Mouse (Mus musculus): ENCODE measurements around the gene H2-T24. TPM values are rescaled to one million over a fixed set of nuclear protein-coding genes. Genes with fewer than 3 reads are reported as not detected.
"Not testable (repeated sequence)": the region's sequence is repeated elsewhere in the genome, so short reads cannot be mapped to it uniquely, and the experiment has no call there.

H2-T24 gene
- total RNA-seq (2021) (1 to 10 TPM; 6.6 to 8.2 TPM), polyA plus RNA-seq (2012; rRNA removed) (3.6 and 3.7 TPM in 2 replicates)
- long read RNA-seq, partial matches to known transcripts = 1 of 2 reads
- long read RNA-seq, other reads (novel, unspliced or antisense) = 1 of 2 reads

DNA sequence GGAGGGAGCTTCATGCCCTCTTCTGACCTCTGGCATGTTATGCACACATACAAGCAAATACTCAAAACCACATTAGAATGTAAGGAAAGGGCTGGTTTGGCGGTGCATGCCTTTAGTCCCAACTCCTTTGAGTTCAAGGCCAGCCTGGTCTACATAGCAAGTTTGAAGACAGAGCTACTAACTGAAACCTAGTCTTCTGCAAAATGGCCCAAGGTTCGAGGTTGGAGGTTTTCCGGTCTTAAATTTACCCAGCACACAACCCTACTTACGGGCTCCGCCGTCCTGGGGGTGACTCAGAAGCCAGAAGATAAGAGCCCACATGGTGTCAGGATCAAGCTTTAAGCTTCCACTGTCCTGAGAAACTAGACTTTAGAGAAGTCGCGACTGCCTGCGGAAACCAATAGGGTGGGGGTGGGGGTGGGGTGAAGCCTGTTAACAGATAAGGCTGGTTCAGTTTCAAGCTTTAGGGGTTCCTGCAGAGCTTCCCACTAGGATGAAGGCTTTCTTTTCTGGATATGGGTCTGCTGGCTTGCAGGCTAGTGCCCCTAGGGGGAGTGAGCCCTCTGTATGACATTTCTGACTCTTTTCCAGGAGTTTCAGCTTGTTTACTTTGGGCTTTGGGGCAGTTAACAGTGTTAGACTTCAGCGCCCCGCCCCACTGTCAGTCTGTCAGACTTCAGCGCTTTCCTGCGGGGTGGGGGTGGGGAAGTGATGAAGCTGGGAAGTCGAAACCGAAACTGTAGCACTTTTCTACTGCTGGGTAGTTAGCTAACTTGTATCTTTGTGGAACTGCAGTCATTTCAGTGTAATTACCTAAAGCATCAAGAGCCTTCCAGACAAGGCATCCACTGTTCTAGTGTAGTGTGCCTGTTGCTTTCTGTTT, at the start of gene H2-T24:
TSS of gene H2-T24 (minus strand) at position 370 of the 883 bp plus-strand sequence.
- peak; percentile 81 for DNase-seq

DNA sequence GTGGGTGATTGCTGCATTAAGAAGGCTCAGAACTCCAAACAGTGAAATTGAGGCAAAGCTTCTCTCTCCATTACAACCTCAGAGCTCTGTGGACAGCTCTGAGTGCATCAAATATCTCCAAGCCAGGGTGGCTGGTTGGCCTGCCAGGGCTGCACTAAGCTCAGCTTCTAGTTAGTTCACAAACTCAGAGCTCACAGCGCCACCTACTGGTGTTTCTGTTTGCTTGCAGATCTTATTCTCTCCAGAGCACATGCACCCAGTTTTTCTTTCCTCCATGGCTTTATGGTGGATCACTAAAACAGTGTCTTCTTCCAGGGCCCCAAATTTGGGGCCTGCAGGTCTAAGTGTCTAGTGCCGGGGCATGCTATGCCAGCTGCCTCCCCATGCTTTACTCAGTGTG, 40.5 kb upstream of the H2-T24 start:
- peak; percentile 85 for DNase-seq

DNA sequence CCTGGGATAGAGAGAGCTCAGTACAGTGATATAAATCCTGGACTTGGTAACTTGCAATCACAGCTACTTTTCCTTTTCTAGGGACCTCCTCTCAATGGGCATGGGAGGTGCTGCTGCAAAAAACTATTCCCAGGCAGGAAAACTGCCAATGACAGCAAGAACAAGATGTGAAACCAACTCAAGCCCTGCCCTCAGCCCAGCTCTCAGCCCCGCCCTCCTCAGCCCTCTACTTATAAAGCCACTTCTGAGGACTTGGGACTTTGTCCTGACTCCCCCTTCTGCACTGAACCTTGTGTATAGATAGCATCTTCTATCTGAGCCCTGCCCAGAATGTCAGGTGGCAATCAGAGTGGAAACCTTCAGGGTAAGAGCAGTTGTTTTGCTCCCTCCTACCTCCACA, 38.0 kb upstream of the H2-T24 start, which contains the start of gene Gm11127:
TSS of gene Gm11127 (minus strand) at position 10 of the 400 bp plus-strand sequence.
- DNase-seq = not testable (repeated sequence)

DNA sequence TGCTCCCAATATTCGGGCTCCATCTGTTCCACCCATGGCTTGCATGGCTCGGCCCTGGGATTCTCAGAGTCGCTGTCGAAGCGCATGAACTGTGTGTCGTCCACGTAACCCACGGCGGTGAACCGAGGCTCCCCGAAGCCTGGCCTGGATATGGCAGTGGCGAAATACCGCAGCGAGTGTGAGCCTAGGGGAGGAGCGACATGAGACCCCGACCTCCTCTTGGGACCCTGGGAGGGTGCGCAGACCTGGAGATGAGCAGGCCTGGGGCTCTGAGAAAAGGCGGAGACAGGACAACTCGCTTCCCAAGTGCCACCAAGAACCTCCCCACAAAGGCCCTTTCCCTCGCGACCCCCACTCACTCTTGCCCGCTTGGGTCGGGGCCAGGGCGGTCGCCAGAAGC, 37.6 kb upstream of the H2-T24 start:
- not testable (repeated sequence) for DNase-seq

DNA sequence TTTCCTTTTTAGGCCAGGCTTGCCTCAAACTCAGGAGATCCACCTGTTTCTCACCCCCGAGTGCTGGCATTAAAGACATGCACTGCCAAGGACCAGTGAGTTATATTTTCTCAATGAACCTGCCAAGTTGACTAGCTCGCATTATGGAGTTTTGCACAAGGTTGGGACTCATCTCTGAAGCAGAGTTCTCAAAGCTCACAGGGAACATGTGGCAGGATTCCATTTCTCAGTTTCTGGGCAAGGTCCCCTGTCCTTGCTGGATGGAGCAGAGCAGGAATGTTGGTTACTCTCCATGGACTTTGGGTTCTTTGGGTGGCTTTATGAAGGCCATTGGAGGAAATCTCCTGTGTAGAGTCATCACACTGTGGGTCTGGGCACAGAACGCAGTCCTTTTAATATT, 22.9 kb upstream of the H2-T24 start:
- no peak for DNase-seq

DNA sequence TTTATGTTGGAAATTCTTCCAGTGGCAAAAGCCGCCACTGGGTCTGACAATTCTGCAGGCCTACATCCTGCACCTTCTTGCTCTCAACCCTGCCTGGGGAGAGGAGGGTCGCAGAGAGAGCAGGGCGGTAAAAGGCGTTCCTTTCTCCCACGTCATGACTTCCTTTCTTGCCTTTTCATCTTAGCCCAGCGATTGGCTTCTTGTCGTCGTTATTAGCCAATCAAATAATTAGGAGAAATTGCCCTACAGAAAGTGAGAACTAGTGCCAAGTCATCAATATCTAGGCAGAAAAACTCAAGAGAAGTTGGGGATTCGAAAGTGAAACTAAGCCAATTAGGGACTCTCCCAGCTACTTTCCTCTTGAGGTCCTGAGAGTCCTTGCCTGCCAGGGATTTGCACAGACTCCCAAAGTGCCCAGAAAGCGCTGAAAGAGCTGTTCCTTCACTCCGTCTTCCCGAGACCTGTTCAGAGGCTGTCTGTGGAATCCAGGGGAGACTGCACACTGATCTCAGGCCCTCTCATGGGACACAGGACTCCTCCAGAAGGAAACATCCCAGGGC, 22.3 kb upstream of the H2-T24 start, which contains the start of the genes H2-T22 and Gm6034:
TSS of gene H2-T22 (minus strand) at position 138 of the 560 bp plus-strand sequence.
TSS of gene Gm6034 (plus strand) at position 352 of the 560 bp plus-strand sequence.
- peak; percentile 87 for DNase-seq

DNA sequence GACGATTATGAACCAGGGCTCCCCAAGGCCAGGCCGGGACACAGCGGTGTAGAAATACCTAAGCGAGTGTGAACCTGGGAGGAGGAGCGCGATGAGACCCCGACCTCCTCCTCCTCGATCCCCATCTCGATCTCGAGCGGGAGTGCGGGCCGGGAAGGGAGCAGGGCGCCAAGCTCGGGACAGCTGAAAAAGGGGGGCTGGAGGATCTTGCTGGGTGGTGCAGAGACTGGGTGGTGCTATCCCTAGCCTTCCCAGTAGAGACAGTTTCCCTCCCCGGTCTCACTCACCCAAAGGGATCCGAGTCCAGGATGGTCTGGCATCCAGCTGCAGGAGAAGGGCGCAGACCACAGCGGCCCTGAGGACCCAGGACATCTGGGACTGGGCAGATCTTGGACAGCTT, 21.7 kb upstream of the H2-T24 start:
- DNase-seq = peak; percentile 45

DNA sequence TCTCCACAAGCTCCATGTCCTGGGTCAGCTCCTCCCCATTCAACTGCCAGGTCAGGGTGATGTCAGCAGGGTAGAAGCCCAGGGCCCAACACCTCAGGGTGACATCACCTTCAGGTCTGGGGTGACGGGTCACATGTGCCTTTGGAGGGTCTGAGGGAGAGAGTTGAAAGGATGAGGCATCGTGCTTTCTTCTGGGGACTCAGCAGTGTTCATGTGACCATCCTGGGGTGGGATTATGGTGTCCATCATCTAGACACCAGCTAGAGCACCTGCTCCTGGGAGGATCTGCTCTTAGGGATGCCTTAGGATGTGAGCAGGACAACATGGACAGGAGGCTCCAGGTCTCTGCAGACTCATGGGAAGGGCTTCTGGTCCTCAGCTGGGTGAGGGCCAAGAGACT, 20.2 kb upstream of the H2-T24 start:
- DNase-seq = not testable (repeated sequence)

DNA sequence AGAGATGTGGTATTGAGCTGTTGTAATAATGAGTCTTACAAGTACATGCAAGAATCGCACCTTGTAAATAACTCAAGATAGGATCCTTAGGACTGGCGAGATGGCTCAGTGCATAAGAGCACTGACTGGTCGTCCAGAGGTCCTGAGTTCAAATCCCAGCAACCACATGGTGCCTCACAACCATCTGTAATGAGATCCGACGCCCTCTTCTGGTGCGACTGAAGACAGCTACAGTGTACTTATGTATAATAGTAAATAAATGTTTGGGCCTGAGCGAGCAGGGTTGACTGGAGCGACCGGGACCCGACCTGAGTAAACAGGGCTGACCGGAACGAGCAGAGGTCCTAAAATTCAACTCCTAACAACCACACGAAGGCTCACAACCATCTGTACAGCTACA, 15.8 kb upstream of the H2-T24 start:
- DNase-seq = not testable (repeated sequence)

DNA sequence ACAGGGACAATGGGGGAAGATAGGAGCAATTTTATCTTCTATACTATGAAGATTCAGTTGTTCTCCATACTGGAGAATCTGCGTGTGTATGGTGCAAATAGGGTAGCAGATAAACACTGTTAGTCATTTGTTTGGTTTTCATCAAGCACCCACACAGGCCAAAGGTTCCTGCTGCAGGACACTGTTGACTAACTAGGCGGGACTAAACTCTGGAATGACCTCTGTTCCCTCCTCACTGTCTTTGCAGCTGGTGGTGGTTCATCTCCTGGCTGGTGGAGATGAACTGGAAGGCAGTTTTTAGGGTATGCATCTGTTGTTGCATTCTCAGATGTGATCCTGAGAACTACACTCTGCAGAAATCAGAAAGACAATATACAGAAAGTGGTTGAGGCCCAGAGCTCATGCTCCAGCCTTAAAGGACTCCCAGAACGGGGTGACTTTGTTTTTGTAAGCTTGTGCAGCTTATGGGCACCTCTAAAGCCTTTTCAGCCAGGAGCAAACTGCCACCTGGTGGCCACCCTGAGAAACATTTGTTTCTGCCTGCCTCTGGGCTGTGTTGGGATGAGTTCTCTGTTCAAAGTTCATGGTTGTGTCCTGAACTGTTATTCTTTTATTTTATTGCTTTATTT, 14.8 kb upstream of the H2-T24 start:
- DNase-seq = peak; percentile 74

DNA sequence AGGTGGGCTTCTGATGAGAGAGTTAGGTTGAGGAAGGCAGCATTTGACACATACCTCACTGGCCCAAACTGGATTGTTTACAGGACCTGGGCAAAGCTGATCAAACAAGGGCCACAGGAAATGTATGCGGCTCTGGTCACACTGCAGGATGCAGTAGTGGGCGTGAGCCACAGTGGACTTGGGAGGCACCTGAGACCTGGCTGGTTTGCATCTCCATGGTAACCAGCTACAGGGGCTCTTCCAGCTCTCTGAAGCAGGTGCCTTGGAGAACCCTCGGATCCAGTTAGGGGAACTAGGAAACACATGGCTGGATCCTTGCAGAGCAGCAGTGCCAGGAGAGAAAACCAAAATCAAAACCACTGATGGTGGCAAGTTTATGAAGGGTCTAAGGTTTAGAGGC, 14.2 kb upstream of the H2-T24 start:
- not testable (repeated sequence) for DNase-seq

DNA sequence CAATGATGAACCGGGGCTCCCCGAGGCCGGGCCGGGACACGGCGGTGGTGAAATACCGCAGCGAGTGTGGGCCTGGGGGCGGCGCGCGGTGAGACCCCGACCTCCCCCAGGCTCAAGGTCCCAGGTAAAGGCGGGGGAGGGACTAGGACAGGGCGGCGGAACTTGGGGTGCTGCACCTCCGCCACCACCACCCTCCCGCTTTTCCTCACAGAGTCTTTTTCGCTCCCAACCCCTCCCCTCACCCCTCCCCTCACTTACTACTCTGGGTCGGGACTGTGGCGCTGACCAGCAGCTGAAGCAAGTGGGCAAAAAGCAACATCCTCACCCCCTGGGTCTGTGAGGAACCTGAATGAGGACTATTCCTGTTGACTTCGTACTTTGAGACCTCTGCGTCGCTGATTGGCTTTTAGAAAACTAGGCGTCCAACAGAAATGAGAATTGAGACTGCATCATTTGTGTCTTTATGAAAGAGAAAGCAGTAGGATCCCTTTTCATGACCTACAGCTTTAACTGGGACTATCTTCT, 12.1 kb upstream of the H2-T24 start, which contains the start of gene H2-T23:
TSS of gene H2-T23 (minus strand) at position 505 of the 525 bp plus-strand sequence.
- DNase-seq = peak; percentile 77

DNA sequence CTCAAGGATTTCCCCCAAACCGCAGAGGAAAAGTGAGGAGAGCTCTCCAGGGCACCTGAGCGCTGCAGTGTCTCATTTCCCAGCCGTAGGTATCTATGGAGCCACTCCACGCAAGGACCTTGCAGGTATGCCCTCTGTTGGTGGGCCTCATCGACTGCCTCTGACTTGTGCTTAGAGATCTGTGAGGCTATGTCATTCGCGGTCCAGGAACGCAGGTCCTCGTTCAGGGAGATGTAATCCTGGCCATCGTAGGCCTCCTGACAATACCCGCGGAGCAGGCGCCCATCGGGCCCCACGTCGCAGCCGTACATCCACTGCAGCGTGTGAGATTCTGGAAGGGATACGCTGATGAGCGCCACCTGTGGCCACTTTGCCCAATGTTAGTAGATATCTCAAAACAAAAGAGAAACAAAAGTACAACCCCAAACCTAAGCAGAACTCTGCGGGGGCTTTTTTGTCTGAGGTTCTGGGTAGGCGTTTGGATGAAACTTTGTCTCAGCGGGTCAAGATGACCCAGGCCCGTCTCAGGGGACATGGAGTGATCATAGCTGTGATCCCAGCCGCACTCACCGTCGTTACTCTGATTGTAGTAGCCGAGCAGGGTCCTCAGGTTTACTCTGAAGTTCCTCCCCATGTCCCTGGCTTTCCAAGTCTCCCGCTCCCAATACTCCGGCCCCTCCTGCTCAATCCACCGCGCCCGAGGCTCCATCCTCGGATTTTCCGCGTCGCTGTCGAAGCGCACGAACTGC, 11.4 kb upstream of the H2-T24 start:
- peak; percentile 73 for DNase-seq

DNA sequence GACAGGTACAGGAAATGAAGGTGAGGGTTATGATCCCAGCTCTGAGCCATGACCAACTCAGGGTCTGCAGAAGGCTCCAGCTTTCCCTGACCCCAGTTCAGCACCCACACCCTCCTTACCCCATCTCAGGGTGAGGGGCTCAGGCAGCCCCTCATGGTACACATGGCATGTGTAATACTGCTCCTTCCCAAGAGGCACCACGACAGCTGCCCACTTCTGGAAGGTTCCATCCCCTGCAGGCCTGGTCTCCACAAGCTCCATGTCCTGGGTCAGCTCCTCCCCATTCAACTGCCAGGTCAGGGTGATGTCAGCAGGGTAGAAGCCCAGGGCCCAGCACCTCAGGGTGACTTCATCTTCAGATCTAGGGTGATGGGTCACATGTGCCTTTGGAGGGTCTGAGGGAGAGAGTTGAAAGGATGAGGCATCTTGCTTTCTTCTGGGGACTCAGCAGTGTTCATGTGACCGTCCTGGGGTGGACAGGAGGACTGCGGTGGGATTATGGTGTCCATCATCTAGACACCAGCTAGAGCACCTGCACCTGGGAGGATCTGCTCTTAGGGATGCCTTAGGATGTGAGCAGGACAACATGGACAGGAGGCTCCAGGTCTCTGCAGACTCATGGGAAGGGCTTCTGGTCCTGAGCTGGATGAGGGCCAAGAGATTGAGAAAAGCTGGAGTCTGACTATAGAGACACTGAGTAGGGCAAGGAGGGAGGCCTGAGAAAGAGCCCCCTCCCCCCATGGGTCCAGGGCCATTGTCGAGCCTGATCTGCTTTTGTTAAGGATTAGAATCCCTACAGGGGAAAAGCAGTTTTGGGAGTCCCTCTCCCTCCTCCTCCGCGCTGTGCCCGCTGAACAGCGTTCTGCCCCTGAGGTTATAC, 10.6 kb upstream of the H2-T24 start:
- not testable (repeated sequence) for DNase-seq

DNA sequence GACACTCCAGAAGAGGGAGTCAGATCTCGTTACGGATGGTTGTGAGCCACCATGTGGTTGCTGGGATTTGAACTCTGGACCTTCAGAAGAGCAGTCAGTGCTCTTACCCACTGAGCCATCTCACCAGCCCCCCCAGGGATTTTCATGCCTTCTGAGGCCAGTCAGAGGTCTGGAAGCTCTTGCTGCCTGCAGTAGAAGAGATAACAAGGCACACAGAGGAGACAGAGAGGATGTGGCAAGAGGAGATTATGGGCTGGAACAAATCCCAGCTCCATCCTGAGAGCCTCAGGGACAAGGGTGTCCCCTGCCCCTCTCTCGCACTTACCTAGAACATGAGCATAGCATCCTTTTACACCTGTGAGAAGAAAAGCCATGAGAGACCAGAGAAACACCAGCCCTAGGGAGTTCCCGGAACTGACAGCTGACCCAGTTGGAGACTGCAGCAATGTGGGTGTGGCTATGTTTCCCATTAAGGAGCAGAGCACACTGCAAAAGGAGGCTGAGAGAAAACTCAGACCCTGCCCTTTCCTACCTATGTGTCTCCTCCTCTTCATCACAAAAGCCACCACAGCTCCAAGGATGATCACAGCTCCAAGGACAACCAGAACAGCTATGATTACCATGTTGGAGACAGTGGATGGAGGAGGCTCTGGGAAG, 9.8 kb upstream of the H2-T24 start:
- not testable (repeated sequence) for DNase-seq

DNA sequence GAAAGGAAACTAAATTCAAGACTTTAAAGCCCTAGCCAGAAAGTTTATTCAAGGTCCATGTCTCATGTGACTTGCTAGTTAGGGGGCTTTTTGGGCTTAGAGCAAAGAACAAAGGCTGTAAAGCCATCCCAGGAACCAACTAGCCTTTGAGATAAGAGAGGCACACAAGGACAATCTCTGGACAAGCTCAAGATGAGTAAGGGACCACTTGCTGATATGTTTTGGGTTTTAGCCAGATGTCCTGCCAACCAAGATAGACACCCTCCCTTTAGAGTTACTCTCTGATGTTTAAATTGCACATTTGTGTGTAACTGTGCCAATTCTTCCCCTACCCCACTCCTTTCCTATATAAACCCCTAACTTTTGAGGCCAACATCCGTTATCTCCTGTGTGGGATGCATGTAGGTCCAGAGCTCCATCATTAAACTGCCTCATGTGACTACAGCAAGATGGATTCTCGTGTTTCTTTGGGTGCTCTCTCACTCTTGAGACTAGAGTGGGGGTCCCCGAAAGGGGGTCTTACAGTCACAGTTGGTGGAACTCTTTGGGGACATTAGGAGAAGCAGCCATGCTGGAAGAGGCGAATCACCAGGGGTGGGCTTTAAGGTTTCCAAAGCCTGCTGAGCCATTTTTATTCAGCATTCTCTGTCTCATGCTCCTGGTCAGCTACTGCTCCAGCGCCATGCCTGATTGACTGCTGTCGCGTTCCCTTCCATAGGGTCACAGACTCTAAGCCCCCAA, 8.7 kb upstream of the H2-T24 start:
- no peak for DNase-seq

DNA sequence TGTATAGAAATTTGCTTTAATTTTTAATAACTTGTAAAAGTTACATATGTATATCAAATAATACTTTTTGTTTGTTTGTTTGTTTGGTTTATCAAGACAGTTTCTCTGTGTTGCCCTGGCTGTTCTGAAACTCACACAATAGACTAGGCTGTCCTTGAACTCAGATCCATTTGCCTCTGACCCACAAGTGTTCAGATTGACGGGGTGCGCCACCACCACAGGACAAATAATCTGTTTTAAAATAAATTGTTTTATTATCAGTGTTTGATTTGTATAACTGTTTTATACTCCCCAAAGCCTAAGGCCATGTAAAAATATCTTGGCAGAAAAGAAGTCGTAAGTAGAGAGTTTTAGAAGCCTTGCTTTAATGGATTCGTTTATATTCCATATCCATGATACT, 7.3 kb upstream of the H2-T24 start:
- DNase-seq = no peak

DNA sequence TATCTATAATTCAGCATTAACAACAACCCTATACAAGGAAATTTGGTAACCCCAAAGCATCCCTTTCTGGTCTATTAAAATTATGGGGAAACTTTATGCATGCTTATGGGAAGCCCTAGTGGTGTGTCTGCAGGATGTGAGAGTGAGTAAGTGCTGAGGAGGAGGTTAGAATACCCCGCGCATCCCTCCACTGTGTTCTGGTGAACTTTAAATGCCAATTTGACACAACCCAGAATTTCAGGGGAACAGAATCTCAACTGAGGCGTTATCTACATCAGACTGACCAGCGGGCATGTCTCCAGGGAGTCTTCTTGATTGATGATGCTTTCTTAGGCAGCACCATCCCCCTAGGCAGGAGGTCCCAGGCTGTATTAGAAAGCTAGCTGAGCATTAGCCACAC, 5.5 kb upstream of the H2-T24 start:
- no peak for DNase-seq

DNA sequence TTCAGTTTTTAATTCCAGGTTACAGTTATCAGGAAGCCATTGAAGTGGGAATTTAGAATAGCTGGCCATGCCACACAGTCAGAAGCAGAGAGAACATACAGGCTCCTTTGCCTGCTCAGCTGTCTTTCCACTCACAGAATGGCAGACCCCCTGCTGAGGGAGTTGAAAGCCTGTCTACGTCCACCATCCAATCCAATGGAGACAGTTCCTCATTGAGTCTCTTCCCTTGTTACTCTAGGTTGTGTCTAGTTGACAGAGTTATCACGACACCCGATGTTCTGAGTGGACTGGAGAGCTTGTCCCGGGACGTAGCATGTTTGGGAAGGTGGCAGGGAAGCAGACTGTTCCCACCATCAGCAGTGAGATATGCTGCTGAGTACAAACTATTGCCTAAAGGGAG, 4.8 kb upstream of the H2-T24 start:
- no peak for DNase-seq
